Mouse (Mus musculus): Measurements from ENCODE around the gene Mycl. TPM values are rescaled to one million over a fixed set of nuclear protein-coding genes. Genes with fewer than 3 reads are reported as not detected.
A peak's percentile ranks its signal among the peaks of the same experiment; 100 is the strongest.

The Mycl gene
- total RNA-seq, 2 experiments from 2014 or later, result 2.6 to 3.3 TPM

DNA sequence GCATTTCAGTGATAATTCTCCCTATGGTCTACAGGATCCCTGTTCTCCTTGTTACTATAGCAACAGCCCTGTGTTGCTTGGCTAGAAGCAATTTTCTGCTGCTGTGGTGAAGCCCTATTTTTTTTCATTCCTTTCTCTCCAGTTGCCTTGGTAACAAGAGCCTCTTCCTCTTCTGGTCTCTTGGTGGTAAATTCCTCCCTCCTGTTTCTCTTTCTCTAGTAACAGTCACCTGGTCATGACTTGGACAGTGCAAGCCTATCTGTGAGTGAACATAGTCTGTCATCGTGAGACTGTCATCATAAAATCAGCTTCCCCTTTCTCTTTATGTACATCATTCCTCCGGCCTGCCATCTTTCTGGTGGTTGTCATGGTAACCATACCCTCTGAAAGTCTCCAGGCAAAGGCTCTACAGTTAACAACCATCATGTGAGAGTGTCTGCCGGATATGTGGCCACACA, 18.5 kb downstream of the Mycl start:
- peak; percentile 53 for ATAC-seq (ENCODE audit: poor library complexity, severe bottlenecking)

- ATAC-seq (ENCODE audit: poor library complexity, severe bottlenecking), result no peak
Observed at GRCm38 (mm10) chr4:123014501-123015282, 19.2 kb downstream of the Mycl start.

GRCm38 (mm10) chr4:123016451-123016957, 21.1 kb downstream of the Mycl start, which contains the start of gene Trit1:
Gene Trit1, plus strand, starts transcription at chr4:123016597.
- peak; percentile 94 for ATAC-seq (ENCODE audit: poor library complexity, severe bottlenecking)

DNA sequence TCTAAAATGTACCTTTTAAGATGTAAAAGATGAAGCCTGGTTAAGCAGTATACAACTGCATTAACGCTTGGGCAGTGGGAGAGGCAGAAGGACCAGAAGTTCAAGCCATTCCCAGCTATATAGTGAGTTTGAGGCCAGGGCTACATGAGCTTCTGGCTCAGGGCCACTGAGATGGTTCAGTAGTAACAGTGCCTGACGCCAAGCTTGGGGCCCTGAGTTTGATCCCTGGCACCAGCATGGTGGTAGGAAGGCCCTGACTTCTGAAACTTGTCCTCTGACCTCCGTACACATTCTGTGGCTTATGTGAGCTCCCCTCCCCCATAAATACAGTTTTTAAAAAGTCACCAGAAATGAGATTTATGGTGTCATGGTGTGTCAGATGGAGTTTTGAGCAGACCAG, 26.1 kb downstream of the Mycl start:
- ATAC-seq (ENCODE audit: poor library complexity, severe bottlenecking), result no peak

GRCm38 (mm10) chr4:123022896-123023295, 27.4 kb downstream of the Mycl start:
- no peak for ATAC-seq (ENCODE audit: poor library complexity, severe bottlenecking)

GRCm38 (mm10) chr4:123025418-123025817, 30.0 kb downstream of the Mycl start:
- no peak for ATAC-seq (ENCODE audit: poor library complexity, severe bottlenecking)

DNA sequence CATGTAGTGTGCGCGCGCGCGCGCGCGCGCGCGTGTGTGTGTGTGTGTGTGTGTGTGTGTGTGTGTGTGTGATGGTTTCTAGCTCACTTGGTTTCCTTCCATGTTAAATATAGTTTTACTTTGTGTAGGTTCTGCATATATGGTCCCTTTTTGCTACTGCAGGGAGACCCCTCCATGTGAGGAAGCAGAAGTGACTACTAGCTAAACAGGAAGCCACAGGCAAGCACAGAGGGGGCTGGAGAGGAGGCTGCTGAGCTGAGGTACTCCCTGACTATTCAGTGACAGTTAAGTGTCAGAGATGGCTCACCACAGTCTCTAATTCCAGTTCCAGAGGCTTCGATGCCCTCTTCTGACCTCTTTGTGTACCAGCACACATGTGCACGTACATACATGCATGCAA, 30.7 kb downstream of the Mycl start:
- ATAC-seq (ENCODE audit: poor library complexity, severe bottlenecking), result peak; percentile 96

DNA sequence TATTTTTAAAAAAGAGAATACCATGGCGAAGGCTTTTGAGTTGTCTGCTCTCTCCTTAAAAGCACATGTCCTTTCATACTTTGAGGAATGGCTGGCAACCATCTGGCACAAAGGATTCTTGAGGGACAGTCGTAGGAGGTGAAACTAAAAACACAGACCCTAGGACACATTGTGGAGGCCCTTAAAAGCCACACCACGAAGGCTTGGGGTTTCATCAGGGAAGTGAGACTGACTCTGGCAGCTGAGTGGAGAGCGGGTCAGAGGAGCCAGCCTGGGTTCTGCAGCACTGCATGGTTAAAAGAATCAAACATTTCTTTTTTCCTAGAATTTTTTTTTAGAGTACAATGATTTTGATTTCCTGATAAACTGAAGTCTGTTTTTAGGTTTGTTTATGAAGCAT, 31.1 kb downstream of the Mycl start:
- peak; percentile 77 for ATAC-seq (ENCODE audit: poor library complexity, severe bottlenecking)

- no peak for ATAC-seq (ENCODE audit: poor library complexity, severe bottlenecking)
Observed at GRCm38 (mm10) chr4:123034841-123035240, 39.4 kb downstream of the Mycl start.

- no peak for ATAC-seq (ENCODE audit: poor library complexity, severe bottlenecking)
Observed at GRCm38 (mm10) chr4:123035636-123036035, 40.2 kb downstream of the Mycl start.

DNA sequence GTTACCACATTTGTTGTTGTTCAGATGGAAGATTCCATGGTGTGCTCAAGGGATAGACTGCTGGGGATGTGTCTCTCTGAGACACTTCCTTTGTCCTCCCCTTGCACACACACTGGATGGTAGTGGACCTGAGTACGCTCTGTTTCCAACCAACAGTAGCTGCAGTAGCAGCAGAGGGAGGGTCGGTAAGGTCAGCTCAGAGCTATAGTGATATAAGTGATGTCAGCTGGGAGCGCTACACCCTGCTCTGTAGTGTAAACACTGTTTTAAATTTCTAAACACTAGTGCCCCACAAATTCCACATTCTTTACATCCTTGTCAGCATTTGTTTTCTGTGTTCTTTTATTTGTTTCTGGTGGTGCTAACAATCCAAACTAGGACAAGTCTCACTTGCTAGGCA, 41.3 kb downstream of the Mycl start:
- no peak for ATAC-seq (ENCODE audit: poor library complexity, severe bottlenecking)

GRCm38 (mm10) chr4:123041131-123041530, 45.7 kb downstream of the Mycl start:
- ATAC-seq (ENCODE audit: poor library complexity, severe bottlenecking), result no peak

DNA sequence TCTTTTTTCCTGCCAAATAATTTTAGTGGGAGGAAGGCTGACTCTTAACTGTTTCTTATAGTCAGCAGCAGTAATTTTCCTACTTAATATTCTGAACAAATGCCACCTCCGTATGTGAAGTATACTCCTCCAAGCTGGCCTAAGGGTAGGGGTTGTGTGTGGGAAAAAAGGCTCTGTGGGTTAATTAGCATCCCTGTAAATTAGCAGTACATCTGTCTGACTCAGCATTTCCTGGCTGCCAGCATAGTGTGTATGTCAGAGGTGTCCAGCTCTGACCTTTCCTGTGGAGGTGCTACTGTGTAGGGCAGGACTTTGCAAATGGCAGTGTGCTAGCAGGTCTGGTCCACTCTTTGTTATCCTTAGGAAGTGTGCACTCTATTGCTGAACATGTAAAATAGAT, 48.4 kb downstream of the Mycl start:
- no peak for ATAC-seq (ENCODE audit: poor library complexity, severe bottlenecking)

GRCm38 (mm10) chr4:123044842-123045241, 49.4 kb downstream of the Mycl start:
- no peak for ATAC-seq (ENCODE audit: poor library complexity, severe bottlenecking)

DNA sequence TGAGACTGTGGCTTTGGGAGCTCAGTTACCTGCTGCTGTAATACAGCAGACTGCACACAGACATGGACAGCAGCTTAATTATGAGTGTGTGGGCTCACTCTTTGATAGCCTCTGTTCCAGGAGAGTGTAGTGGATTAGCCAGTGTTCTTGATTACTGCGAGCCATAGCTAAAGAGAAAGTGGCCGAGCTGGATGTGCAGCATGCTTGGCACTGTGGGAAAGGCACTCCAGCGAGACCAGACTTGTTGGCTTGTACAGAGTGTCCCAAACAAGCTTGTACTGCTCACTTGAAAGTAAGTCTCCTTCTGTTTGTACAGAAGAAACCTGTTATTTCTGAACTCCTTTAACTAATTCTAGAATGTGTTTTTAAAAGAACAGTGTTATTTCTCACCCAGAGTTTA, 50.8 kb downstream of the Mycl start:
- ATAC-seq (ENCODE audit: poor library complexity, severe bottlenecking), result no peak

- peak; percentile 73 for ATAC-seq (ENCODE audit: poor library complexity, severe bottlenecking)
Observed at GRCm38 (mm10) chr4:123050681-123051211, 55.3 kb downstream of the Mycl start.

Other genes starting within 250 kb of the Mycl start
- gene Ppt1, start 159.4 kb upstream of the Mycl start, total RNA-seq (2015), result 125 and 133 TPM in 2 replicates
- gene Ppt1, start 159.4 kb upstream of the Mycl start, total RNA-seq (2017), result 95.0 and 101 TPM in 2 replicates
- 417 and 420 TPM in 2 replicates for gene Cap1, start 109.6 kb upstream of the Mycl start, total RNA-seq (2015)
- 551 and 589 TPM in 2 replicates for gene Cap1, start 109.6 kb upstream of the Mycl start, total RNA-seq (2017)
- 0.14 TPM in 1 of 2 replicates, not detected in the other for gene Mfsd2a, start 34.5 kb upstream of the Mycl start, total RNA-seq (2015)
- 0.15 and 0.16 TPM in 2 replicates for gene Mfsd2a, start 34.5 kb upstream of the Mycl start, total RNA-seq (2017)
- gene Trit1, start 20.9 kb downstream of the Mycl start, total RNA-seq (2015), result 10.7 and 16.5 TPM in 2 replicates
- gene Trit1, start 20.9 kb downstream of the Mycl start, total RNA-seq (2017), result 21.0 and 22.3 TPM in 2 replicates
- gene Bmp8b, start 109.5 kb downstream of the Mycl start, total RNA-seq (2015), result not detected in 2 replicates
- gene Bmp8b, start 109.5 kb downstream of the Mycl start, total RNA-seq (2017), result not detected in 2 replicates
- gene Oxct2b, start 120.6 kb downstream of the Mycl start, total RNA-seq (2015), result not detected in 2 replicates
- 0.12 TPM in 1 of 2 replicates, not detected in the other for gene Oxct2b, start 120.6 kb downstream of the Mycl start, total RNA-seq (2017)
- gene Ppie, start 144.3 kb downstream of the Mycl start, total RNA-seq (2015), result 20.0 and 21.0 TPM in 2 replicates
- 27.3 and 29.8 TPM in 2 replicates for gene Ppie, start 144.3 kb downstream of the Mycl start, total RNA-seq (2017)
- gene Hpcal4, start 187.6 kb downstream of the Mycl start, total RNA-seq (2015), result not detected in 2 replicates
- gene Hpcal4, start 187.6 kb downstream of the Mycl start, total RNA-seq (2017), result not detected in 2 replicates
- gene Nt5c1a, start 205.9 kb downstream of the Mycl start, total RNA-seq (2015), result not detected in 2 replicates
- not detected in 2 replicates for gene Nt5c1a, start 205.9 kb downstream of the Mycl start, total RNA-seq (2017)
- gene Heyl, start 237.9 kb downstream of the Mycl start, total RNA-seq (2015), result not detected in 2 replicates
- not detected in 2 replicates for gene Heyl, start 237.9 kb downstream of the Mycl start, total RNA-seq (2017)

Data from megakaryocyte, adult 5-6 weeks (primary cell).